Comparison of ENCODE assay signal across 26 mouse cellular contexts in the genomic region with DNA sequence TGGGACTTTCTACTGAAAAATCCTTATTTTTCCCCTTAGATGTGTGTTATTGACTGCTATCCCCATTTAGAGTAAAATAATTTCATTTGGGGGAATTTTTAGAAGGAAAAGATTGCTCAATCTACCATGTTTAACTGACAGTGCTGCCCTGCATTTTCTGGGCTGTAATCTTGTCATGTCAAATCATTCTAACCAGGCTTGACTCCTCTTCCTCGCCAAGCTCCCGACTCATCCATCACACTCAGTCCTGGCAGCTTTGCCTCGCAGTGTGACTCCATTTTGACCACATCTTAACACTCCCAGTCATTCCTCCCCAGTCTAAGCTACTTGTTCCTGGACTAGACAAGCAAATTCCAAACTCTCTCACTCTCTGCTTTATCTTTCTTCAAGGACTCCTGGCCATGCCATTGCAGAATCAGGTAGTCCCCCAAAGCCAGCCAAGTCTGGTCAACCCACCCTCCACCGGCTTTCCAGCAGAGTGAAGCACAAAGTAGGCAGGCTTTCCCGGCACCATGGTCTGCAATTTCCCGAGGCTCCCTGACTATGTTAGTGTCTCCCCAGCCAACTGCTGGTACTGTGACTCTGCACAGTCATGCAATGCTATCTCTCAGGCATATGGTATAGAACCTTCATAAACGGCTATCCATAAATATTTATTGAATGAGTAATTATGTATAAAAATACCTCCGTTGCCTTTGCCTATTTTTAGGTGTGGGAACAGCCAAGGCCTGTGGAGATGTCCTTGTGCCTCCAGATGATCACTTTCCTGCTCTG.
DNase-seq lines count a peak whose midpoint lies in the region; ATAC-seq and TF ChIP-seq lines count a peak whose summit lies in the region.
"Had no signal": no experiment of that assay in that cellular context is flagged by ENCODE, and none has a peak within 500 bp of the region (broad histone marks: within the 10 kb centered on the region; RNA-seq: fewer than 3 reads in every experiment).

No protein-coding gene starts in this region.

- no peak for TF ChIP-seq CTCF in liver, embryonic 14.5 days (IDR thresholded peaks at IDR 0.05; ENCODE audit: low read depth)

- peak; percentile 67; the same call in 1 of the 2 replicates for ATAC-seq in frontal cortex, adult (ENCODE audit: low TSS enrichment)
- ATAC-seq in liver, embryonic 14.5 days (ENCODE audit: insufficient read depth) = peak; percentile 57; the same call in 1 of the 2 replicates
- no peak for ATAC-seq in liver, embryonic 11.5 days (replicated peaks; ENCODE audit: low FRiP score)
- ATAC-seq in liver, embryonic 15.5 days (ENCODE audit: insufficient read depth) = peak; percentile 28; the same call in 1 of the 2 replicates
- no peak for ATAC-seq in forebrain, embryonic 14.5 days
- ATAC-seq in forebrain, embryonic 12.5 days (ENCODE audit: low FRiP score) = no peak
- ATAC-seq: CD4-positive, CD25-positive, alpha-beta regulatory T cell, adult 4 months; forebrain, embryonic 16.5 days; hindbrain, postnatal 0 days; inflammation-experienced regulatory T-cells, adult 6 months had no signal

- no peaks in the 10 kb centered on the region for H3K27me3 ChIP-seq in liver, embryonic 14.5 days (ENCODE audit: control insufficient read depth, insufficient read depth, low read length)
- H3K27me3 ChIP-seq in liver, embryonic 11.5 days (replicated peaks; ENCODE audit: control insufficient read depth, insufficient read depth, low read length) = no peaks in the 10 kb centered on the region
- H3K27me3 ChIP-seq in liver, embryonic 15.5 days = no peaks in the 10 kb centered on the region
- H3K27me3 ChIP-seq in forebrain, embryonic 14.5 days (replicated peaks; ENCODE audit: control insufficient read depth, insufficient read depth, low read length) = no peaks in the 10 kb centered on the region
- no peaks in the 10 kb centered on the region; the same call in 1 of the 2 replicates for H3K27me3 ChIP-seq in forebrain, embryonic 12.5 days
- H3K27me3 ChIP-seq: embryonic facial prominence, embryonic 12.5 days; embryonic facial prominence, embryonic 15.5 days; heart, embryonic 13.5 days had no signal

- H3K27ac ChIP-seq in liver, embryonic 14.5 days = no peak overlapping the region
- H3K27ac ChIP-seq in liver, embryonic 11.5 days (ENCODE audit: low read depth, low read length) = no peak overlapping the region
- H3K27ac ChIP-seq in liver, embryonic 15.5 days (replicated peaks) = no peak overlapping the region
- H3K27ac ChIP-seq in forebrain, embryonic 14.5 days (ENCODE audit: low read depth, low read length) = no peak overlapping the region
- no peak overlapping the region for H3K27ac ChIP-seq in forebrain, embryonic 12.5 days
- H3K27ac ChIP-seq: embryonic facial prominence, embryonic 12.5 days; embryonic facial prominence, embryonic 15.5 days; heart, adult 2 months; heart, embryonic 10.5 days; heart, embryonic 13.5 days; hindbrain, embryonic 14.5 days; hindbrain, postnatal 0 days had no signal

- H3K9me3 ChIP-seq in liver, embryonic 14.5 days (ENCODE audit: control insufficient read depth, low read length) = no peaks in the 10 kb centered on the region
- no peaks in the 10 kb centered on the region for H3K9me3 ChIP-seq in liver, embryonic 11.5 days (ENCODE audit: control insufficient read depth, low read length)
- no peaks in the 10 kb centered on the region for H3K9me3 ChIP-seq in liver, embryonic 15.5 days (replicated peaks)
- no peaks in the 10 kb centered on the region for H3K9me3 ChIP-seq in forebrain, embryonic 14.5 days (replicated peaks; ENCODE audit: control insufficient read depth, low read length)
- no peaks in the 10 kb centered on the region for H3K9me3 ChIP-seq in forebrain, embryonic 12.5 days
- H3K9me3 ChIP-seq: embryonic facial prominence, embryonic 12.5 days; embryonic facial prominence, embryonic 15.5 days; heart, embryonic 10.5 days; heart, embryonic 13.5 days had no signal

- no peak for TF ChIP-seq EP300 in liver, embryonic 14.5 days (IDR thresholded peaks at IDR 0.05; ENCODE audit: low read depth)

- no peak for DNase-seq in frontal cortex, postnatal 14 days (ENCODE audit: low spot score in 2 of 2)
- DNase-seq in liver, embryonic 14.5 days (ENCODE audit: low read depth in 3 of 3, low spot score in 3 of 3) = no peak
- no peak for DNase-seq in liver, embryonic 11.5 days (ENCODE audit: low spot score)
- DNase-seq in brain, adult 2 months (ENCODE audit: low read depth, low spot score) = peak; percentile 10
- DNase-seq in forebrain, embryonic 14.5 days (ENCODE audit: low spot score) = no peak
- DNase-seq: adrenal gland, adult 2 months; adrenal gland, postnatal 14 days; cerebellum, adult 11-12 months; cerebellum, adult 8-10 months; cerebellum, postnatal 36 days; gastrocnemius, postnatal 25 days; heart, adult 2 months; heart, postnatal 14 days; heart, postnatal 4 days had no signal

- H3K4me3 ChIP-seq in liver, embryonic 14.5 days (ENCODE audit: insufficient read depth in 1 of 2, low read depth in 2 of 2, low read length in 2 of 2) = no peak overlapping the region
- no peak overlapping the region for H3K4me3 ChIP-seq in liver, embryonic 11.5 days (ENCODE audit: low read depth, low read length)
- H3K4me3 ChIP-seq in liver, embryonic 15.5 days (replicated peaks) = no peak overlapping the region
- H3K4me3 ChIP-seq in forebrain, embryonic 14.5 days (ENCODE audit: low read depth, low read length) = no peak overlapping the region
- H3K4me3 ChIP-seq in forebrain, embryonic 12.5 days (replicated peaks) = no peak overlapping the region
- H3K4me3 ChIP-seq: embryonic facial prominence, embryonic 12.5 days; embryonic facial prominence, embryonic 15.5 days; heart, adult 2 months; heart, embryonic 10.5 days; heart, embryonic 13.5 days had no signal

- no peaks in the 10 kb centered on the region for H3K36me3 ChIP-seq in liver, embryonic 14.5 days (replicated peaks; ENCODE audit: control insufficient read depth, insufficient read depth, low read depth)
- H3K36me3 ChIP-seq in liver, embryonic 11.5 days (ENCODE audit: control insufficient read depth, insufficient read depth, low read length) = no peaks in the 10 kb centered on the region
- no peaks in the 10 kb centered on the region for H3K36me3 ChIP-seq in liver, embryonic 15.5 days (replicated peaks)
- no peaks in the 10 kb centered on the region for H3K36me3 ChIP-seq in forebrain, embryonic 14.5 days (ENCODE audit: control insufficient read depth, insufficient read depth, low read length)
- no peaks in the 10 kb centered on the region for H3K36me3 ChIP-seq in forebrain, embryonic 12.5 days (replicated peaks)
- H3K36me3 ChIP-seq: embryonic facial prominence, embryonic 12.5 days; embryonic facial prominence, embryonic 15.5 days; heart, embryonic 10.5 days; heart, embryonic 13.5 days had no signal

- no peak overlapping the region for H3K4me2 ChIP-seq in liver, embryonic 14.5 days (ENCODE audit: low read depth)
- no peak overlapping the region for H3K4me2 ChIP-seq in liver, embryonic 11.5 days
- H3K4me2 ChIP-seq in liver, embryonic 15.5 days = no peak overlapping the region
- no peak overlapping the region for H3K4me2 ChIP-seq in forebrain, embryonic 14.5 days (ENCODE audit: low read length)
- no peak overlapping the region for H3K4me2 ChIP-seq in forebrain, embryonic 12.5 days
- H3K4me2 ChIP-seq: embryonic facial prominence, embryonic 12.5 days; embryonic facial prominence, embryonic 15.5 days; heart, embryonic 13.5 days; hindbrain, embryonic 14.5 days had no signal

- peaks cover 0 to 10% of the 10 kb centered on the region in 2 experiments; a peak in 2 of 4 replicates for H3K4me1 ChIP-seq in liver, embryonic 14.5 days (replicated peaks; ENCODE audit: control insufficient read depth in 2 of 2, insufficient read depth in 2 of 2, low read length in 1 of 2)
- 0 out of 2 replicates have a peak, but pooled peaks cover 4% of the 10 kb centered on the region for H3K4me1 ChIP-seq in liver, embryonic 11.5 days (replicated peaks; ENCODE audit: control insufficient read depth, insufficient read depth, low read length)
- H3K4me1 ChIP-seq in liver, embryonic 15.5 days (replicated peaks) = 0 out of 2 replicates have a peak, but pooled peaks cover 6% of the 10 kb centered on the region
- no peaks in the 10 kb centered on the region for H3K4me1 ChIP-seq in forebrain, embryonic 14.5 days (ENCODE audit: control insufficient read depth, insufficient read depth, low read length)
- no peaks in the 10 kb centered on the region for H3K4me1 ChIP-seq in forebrain, embryonic 12.5 days
- H3K4me1 ChIP-seq: embryonic facial prominence, embryonic 12.5 days; embryonic facial prominence, embryonic 15.5 days had no signal

- WGBS in liver, embryonic 14.5 days (ENCODE audit: insufficient replicate concordance) = 47% methylated on average over 8 of the region's 8 CpGs
- 66% methylated on average over 8 of the region's 8 CpGs for WGBS in liver, embryonic 11.5 days
- WGBS in liver, embryonic 15.5 days (ENCODE audit: insufficient replicate concordance) = 52% methylated on average over 8 of the region's 8 CpGs
- WGBS in forebrain, embryonic 14.5 days = 90% methylated on average over 8 of the region's 8 CpGs
- 92% methylated on average over 8 of the region's 8 CpGs for WGBS in forebrain, embryonic 12.5 days

- H3K9ac ChIP-seq in liver, embryonic 14.5 days (replicated peaks) = no peak overlapping the region
- H3K9ac ChIP-seq in liver, embryonic 11.5 days (ENCODE audit: low read depth, low read length) = no peak overlapping the region
- H3K9ac ChIP-seq in liver, embryonic 15.5 days = no peak overlapping the region
- no peak overlapping the region for H3K9ac ChIP-seq in forebrain, embryonic 14.5 days (ENCODE audit: low read length)
- no peak overlapping the region for H3K9ac ChIP-seq in forebrain, embryonic 12.5 days
- H3K9ac ChIP-seq: embryonic facial prominence, embryonic 12.5 days; embryonic facial prominence, embryonic 15.5 days; heart, embryonic 13.5 days; hindbrain, embryonic 14.5 days had no signal

Comparison
In these comparisons a context has a peak if more than half of its experiments do, and no peak if none do; other contexts are left out.
1. ATAC-seq: peak in frontal cortex, adult (single experiment), liver, embryonic 14.5 days (single experiment) and liver, embryonic 15.5 days (single experiment); none in liver, embryonic 11.5 days (single experiment), forebrain, embryonic 14.5 days (single experiment) and forebrain, embryonic 12.5 days (single experiment).